Mouse (Mus musculus) adrenal gland, adult (tissue): ENCODE measurements at regions not wholly inside any gene's neighbourhood (a gene's known extent, or its start where the extent isn't known, plus 50 kb on each side); places are given as distances from the start of the nearest gene placed in this dataset.

ENCODE experiments used
- DNase-seq, 2 experiments: peaks; one replicate each; pipeline ENCODE4 v3.0.0; 2022 to 2023; ENCODE audit warnings: low spot score in 1 of 2; ENCODE audit not compliant: inconsistent age in 2 of 2

GRCm38 (mm10) chr12:77179138-77179537 is 58.8 kb upstream of the Fut8 start:
- no peak for DNase-seq

DNA sequence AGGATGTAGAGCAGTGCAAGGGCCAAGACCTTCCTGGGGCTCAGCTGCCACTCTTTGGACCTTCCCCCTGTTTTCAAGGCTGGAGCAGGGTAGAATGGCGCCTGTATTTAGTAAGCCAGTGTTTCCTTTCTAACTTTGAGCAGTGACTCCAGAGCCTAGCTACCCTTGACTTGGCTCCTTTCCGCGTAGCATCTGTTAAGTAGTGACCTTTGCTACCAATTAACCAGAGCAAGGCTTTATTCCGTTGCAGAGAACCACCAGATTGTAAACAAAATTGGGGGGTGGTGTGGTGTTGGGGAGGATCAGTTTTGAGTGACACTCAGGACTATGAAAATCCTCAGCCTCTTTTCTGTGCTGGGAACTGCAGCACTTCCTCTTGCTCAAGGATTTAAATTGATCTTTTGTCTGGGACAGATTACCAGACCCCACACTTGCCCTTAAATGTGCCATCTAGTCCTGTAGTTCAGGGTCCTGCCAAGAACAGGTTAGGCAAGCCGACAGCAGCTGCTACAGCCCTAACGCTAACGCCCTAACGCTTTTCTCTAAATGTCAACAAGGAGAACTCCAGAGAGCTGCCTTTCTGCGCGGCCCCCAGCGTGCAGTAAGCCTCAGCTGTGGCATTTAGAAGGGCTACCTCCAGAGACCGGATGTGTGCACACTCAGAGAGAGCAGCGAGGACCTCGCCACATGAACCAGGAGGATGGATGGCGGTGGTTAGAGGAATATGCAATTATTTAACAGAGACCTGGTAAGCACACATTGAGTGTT is 59.9 kb upstream of the Fut8 start:
- DNase-seq = peak; percentile 27 to 64

DNA sequence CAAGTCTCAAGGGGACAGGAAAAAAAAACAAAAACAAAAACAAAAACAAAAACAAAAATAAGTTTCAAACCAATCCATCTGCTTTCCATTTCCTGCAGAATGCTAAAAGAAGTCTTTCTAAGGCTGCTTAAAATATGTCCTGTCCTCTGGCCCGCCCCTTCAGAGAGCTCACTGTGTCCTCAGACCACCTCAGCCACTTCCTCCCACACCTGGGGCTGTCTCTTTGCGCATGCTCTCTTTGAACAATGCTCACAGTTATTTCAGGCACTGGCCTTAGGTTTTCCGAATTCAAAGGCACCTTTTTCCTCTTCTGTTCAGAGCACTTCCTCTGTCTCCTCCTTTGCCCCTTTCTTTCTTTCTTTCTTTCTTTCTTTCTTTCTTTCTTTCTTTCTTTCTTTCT is 60.6 kb upstream of the Fut8 start:
- DNase-seq = no peak

DNA sequence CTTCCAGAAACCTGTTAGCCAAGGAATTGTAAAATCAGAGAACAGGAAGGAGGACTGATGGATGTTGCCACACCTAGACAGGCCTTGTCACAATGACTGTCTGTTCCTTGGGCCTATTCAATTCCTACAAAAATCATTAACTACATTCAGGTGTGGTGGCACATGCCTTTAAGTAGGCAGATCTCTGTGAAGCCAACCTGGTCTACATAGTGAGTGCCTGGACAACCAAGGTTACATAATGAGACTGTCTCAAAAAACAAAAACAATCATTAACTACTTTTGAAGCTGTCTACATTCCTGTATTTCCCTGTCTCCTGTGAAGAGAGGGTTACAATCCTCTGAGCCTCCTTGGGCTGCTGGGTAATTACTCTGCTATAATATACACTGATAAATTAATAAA is 63.9 kb upstream of the Fut8 start:
- DNase-seq = no peak

GRCm38 (mm10) chr12:77172540-77172939 is 65.4 kb upstream of the Fut8 start:
- no peak for DNase-seq

GRCm38 (mm10) chr12:77170257-77170656 is 67.7 kb upstream of the Fut8 start:
- DNase-seq = no peak

- DNase-seq = no peak
These were observed 69.6 kb upstream of the Fut8 start for GRCm38 (mm10) chr12:77168367-77168766.

- no peak for DNase-seq
These were observed 81.2 kb upstream of the Fut8 start for GRCm38 (mm10) chr12:77156698-77157097.

DNA sequence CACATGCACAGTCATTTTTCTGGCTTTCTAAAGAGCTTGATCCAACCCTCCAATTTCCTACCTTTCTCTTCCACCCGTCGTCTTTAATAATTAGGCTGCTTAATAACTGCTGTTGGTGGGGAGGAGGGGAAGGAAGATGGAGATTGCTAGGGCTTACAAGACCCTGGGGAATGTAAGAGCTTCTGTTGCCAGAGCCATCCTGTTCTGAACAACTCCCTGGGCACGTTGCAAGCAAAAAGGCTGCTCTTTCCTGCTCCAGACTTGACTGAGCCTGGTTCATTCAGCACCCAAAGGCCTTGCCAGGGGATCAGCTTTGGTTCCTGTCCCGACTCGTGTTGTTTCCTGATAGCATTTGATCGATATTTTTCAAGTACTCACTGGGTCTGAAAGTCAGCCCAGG is 82.3 kb upstream of the Fut8 start:
- no peak for DNase-seq

DNA sequence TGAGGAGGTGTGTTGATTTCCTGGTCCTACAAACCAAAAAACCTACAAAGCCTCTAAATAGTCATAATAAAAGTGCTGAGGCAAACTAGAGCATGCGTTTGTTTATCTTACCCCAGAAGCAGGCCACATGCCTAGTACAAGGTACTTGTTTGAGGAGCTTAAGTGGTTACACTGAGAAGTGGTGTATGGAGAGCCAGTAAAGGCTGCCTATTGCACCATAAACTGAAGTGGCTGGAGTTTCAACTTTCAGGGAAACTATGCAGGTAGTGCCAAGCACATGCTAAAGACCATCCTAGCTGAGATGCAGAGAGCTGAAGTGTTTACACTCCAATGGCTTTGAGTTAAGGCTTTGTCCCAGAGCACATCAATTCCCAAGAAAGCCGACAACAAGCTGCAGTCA is 86.5 kb upstream of the Fut8 start:
- no peak for DNase-seq

GRCm38 (mm10) chr12:77149835-77150234 is 88.1 kb upstream of the Fut8 start:
- DNase-seq = no peak

DNA sequence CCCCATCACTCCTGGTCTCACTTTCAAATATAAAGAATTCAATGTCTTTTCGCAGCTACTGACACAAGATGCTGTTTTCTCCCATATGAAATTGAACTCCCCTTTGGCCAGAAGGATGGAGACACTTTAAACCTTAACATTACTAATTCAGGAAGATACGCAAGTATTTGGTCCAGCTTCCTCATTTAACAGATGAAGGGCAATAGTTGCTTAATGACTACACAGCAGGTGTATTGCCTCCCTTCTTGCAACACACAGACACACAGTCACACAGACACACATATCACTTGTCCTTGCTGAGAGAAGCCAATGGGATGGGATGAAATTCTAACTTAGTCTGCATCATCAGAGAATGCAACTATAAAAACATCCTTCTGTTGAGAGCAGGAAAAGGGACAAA is 89.8 kb upstream of the Fut8 start:
- DNase-seq = no peak

DNA sequence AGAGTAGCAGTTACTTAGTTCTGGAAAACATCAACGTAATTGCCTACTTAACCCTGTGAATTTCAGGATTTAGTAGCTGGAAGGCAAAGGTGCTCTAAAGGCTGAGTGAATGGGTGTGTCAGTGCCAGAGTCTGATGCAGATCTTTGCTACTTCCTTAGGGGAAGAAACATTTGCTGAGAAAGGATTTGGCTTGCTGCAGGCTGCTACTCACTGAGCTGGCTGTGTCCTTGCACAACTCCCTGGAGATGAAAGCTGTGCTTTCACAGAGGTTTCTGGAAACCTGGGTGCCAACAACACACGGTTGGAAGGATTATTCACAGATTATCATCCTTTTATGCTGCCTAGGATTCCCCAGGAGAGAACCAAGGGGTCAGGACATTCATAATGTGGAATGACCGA is 94.0 kb upstream of the Fut8 start:
- DNase-seq = peak in 1 of 2 experiments; percentile 34

DNA sequence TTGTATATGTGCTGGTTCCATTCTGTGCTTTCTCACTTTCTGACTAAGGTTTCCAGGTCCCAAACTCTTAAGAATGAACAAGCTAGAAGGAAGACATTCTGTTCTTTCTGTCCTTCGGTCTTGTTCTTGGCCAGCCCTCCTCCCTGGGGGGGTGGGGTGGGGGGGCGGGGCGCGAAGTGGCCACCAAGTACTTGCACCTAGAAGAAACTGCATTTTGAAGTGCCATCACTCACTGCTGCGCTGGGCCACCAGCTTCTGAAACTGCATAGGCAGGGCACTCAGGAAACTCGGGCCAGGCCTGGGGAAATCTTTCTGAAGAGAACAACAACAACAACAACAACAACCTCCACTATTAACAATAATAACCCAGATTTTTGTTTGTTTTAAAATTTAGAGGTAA is 94.4 kb upstream of the Fut8 start:
- no peak for DNase-seq

DNA sequence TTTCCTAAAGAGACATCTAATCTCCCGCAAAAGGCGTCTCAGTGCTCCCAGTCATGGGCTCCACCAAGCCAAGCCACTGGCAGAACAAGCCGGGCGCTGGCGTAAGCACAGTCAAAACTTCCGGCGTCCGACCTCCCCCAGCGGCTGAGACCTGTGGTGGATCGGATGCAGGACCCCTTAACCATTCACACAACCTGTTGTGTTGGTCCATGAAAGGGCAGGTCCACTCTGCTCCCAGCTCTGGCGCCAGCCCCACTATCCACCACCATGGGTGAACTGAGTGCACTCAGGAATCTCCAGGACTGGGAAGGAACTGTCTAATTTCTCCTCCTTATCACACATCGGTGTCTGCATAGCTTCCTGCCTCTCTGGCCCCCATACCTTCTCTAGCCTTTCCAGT is 94.8 kb upstream of the Fut8 start:
- DNase-seq = no peak

GRCm38 (mm10) chr12:77142224-77142623 is 95.7 kb upstream of the Fut8 start:
- no peak for DNase-seq

GRCm38 (mm10) chr12:77141260-77142201 is 96.4 kb upstream of the Fut8 start:
- no peak for DNase-seq

- no peak for DNase-seq
These were observed 97.3 kb upstream of the Fut8 start for GRCm38 (mm10) chr12:77140656-77141055.

DNA sequence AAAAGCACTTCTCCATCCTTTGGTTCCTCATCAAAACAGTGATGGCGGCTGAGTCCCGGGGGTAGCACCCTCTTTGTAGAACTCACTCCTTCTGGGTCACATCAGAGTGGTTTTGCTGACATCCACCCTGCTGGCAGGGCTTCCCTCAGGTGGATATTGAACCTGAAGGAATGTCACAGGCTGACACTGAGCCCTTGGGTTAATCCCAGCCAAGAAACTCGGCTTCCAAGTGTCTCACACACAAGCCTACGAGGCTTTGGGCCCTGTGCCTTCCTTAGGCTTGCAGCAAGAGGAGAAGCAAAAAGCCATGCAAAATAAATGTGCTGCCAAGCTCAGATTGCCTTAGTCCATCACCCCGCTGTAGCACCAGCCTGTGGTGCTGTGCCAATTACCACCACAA is 97.8 kb upstream of the Fut8 start:
- no peak for DNase-seq

DNA sequence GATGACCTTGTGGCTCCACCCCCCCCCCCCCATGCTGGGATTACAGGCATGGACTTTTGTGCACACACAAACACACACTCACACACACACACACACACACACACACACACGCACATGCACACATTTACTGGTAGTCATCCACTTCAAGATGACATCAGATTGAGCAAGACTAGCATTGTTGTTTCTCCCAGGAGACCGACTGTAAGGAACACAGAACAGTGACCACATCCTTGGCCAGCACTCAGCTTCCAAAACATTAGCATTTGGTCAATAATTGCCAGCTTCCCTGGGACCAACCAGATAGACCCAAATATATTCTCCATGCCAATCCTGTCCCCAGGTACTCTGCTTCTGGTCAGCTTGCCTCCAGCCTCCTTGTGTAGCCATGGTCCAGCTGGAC is 98.2 kb upstream of the Fut8 start:
- no peak for DNase-seq

- no peak for DNase-seq
These were observed 99.3 kb upstream of the Fut8 start for GRCm38 (mm10) chr12:77138506-77139201.
